Mouse (Mus musculus) spleen, embryonic (tissue): ENCODE measurements around the gene Otop2.

Experiments
- CTCF ChIA-PET: fragments of 350-600 bp; sonication (Branson Sonifier 250); formaldehyde crosslinking; loops from one replicate; lab custom pipeline; 2022; lab: Charles Lee

Gene Otop2

GRCm38 (mm10) chr11:115376722-115377121, 69.8 kb downstream of the Otop2 start:
- CTCF ChIA-PET: no interaction called here

GRCm38 (mm10) chr11:115377254-115377653, 70.3 kb downstream of the Otop2 start:
- CTCF ChIA-PET: no interaction called here

- CTCF ChIA-PET: interaction anchor here (0.8 kb wide), 1 partner anchor 24 kb away, joined by 3 read pairs; no protein-coding TSS in a partner anchor
Observed at GRCm38 (mm10) chr11:115377854-115378253, 70.9 kb downstream of the Otop2 start.

GRCm38 (mm10) chr11:115381276-115381675, 74.3 kb downstream of the Otop2 start:
- CTCF ChIA-PET: interaction anchor here (0.6 kb wide), 1 partner anchor 23 kb away, joined by 4 read pairs; no protein-coding TSS in a partner anchor
